Mouse (Mus musculus): ENCODE data around the gene Rubcn.
"Not testable (repeated sequence)": the region's sequence is repeated elsewhere in the genome, so short reads cannot be mapped to it uniquely, and the experiment has no call there.

The Rubcn gene

DNA sequence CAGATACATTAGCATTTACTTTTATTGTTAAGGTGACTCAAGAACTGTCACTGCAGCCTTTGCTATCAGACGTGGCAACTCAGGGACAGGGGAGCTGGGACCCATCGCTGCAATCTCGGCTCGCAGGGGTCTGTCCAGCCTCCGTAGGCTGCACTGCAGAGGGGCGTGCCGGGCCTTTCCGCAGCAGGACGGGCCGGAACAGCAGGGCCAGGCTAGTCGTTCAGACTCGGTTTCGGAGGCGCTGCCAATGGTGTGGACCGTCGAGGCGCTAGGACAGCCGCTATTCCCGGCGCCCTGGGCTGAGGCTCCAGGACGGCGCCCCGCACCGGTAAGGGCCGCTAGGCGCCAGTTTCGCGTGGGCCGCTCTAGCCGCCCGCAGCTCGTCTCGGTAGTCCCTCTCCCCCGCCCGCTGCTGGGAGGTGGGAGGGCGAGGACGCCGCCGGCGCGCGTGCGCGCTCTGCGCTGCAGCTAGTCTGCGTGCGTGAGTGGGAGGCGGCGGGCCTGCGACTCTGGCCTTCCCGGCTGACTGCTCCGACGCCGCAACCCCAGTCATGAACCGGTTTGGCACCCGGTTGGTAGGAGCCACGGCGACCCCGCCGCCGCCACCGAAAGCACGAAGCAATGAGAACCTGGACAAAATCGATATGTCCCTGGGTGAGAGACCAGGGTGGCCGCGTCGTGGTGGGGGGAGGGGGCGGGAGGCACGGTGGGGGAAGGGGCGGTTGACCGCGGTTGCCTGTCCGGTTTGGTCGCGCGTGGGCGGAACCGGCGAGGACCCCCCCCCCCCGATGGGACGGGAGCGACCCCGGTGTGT, at the start of gene Rubcn, which contains the start of gene Fyttd1:
Gene Rubcn, minus strand, starts transcription at position 424 of the 814 bp plus-strand sequence.
Gene Fyttd1, plus strand, starts transcription at position 158 of the 814 bp plus-strand sequence.
- peak; percentile 96 for DNase-seq (ENCODE audit: low spot score)

DNA sequence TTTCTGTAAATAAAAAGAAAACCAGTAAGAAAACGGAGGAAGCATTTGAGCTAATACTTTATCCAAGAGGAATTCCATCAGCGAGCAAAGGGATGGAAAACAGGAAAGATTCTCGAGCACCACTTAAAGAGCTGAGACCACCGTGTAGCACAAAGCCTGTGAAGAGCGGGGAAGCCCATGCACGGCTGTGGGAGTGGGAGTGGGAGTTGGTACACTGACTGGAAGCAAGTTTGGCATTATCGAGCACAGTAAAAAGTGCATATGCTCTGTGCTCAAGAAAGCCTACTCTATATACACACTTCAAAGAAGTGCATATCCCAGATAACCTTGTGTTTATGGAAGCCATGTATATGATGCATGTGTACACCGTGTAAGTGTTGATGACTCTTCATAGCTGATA, 49.5 kb upstream of the Rubcn start:
- no peak for DNase-seq (ENCODE audit: low spot score)

DNA sequence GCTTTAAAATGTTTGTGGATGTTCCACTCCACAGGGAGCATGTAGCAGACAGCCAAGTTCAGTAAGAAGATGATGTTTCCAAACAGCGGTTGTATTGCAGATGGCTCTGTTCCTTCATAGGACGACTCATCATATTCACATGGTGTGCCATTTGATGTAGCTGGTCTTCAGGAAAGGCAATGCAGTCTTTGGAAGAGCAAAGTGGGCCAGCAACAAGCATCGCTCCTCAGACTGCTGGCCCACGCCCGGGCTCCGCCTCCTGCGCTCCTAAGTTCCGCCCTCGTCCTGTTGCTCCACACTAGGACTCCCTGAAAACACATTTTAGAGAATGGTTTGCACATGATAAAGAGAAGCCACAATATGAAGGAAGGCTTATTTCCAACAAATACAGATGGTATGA, 49.1 kb upstream of the Rubcn start:
- not testable (repeated sequence) for DNase-seq (ENCODE audit: low spot score)

DNA sequence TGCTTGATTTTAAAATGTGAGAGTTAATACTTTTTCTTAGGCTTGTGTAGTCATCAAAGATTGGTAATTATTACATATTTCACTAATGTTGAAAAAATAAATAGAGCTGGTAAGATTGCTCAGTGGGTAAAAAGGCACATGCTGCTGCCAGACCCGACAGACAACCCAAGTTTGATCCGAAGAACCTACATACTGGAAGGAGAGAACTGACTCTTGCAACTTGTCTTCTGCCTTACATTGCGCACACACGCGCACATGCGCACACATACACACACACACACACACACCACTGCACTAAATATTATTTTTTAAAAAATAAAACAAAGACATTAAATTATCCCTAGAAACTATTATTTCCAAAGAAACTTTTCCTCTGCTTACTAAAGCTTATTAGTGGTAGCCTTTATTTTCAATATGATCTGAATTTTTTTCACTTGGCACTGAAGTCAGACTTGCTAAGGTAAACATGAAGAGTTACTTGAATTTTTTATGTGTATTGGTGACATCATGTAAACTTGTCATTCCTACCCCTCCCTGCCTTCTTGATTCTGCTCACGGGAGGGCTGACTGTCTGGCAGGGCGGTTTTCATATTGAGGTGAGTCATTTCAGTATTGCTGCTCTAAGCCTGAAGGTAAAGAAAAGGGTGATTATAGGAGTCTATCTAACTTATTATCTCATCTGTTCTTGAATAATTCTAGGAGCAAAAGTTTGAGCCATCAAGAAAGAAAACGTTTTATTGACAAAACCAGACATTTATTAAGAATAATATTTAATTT, 37.9 kb upstream of the Rubcn start:
- no peak for DNase-seq (ENCODE audit: low spot score)

DNA sequence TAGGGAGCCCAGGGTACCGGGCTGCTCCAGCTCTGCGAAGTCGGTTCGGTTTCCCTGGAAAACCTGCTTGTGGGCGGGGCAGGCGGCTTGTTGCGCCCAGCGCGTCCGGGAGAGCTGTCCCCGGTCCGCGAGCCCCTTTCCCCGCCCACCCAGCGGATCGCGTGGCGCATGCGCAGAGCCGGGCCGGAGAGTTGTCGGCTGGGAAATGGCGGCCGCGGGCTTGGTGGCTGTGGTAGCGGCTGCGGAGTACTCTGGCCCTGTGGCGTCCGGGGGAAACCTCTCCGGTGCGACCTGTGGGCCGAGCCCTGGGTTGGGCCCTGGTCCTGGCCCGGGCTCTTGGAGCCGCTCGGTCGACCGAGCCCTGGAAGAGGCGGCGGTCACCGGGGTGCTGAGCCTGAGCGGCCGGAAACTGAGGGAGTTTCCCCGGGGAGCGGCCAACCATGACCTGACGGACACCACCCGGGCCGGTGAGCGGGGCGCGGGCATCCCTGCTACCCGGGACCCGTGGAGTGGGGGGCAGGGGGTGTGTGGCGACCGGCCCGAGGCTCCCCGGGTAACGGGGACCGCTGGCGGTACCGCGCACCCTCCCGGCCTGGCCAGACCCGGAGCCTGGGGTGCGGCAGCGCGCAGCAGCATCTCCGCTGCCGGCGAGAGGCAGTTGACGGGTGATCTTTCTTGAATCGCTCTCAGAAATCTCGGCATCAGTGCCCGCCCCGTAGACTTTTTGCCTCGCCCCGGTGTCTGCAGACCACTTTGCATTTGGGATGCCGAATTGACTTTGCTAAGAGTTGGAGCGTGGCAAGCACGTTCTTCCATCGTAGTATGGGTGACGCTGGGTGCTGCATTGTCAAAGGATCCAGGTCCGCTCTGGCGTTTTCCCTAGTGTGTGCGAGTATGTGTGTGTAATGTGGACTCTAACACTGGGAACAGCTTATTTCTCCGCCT, 36.6 kb upstream of the Rubcn start, which contains the start of gene Lrch3:
Gene Lrch3, plus strand, starts transcription at position 164 of the 945 bp plus-strand sequence.
- peak; percentile 96 for DNase-seq (ENCODE audit: low spot score)

DNA sequence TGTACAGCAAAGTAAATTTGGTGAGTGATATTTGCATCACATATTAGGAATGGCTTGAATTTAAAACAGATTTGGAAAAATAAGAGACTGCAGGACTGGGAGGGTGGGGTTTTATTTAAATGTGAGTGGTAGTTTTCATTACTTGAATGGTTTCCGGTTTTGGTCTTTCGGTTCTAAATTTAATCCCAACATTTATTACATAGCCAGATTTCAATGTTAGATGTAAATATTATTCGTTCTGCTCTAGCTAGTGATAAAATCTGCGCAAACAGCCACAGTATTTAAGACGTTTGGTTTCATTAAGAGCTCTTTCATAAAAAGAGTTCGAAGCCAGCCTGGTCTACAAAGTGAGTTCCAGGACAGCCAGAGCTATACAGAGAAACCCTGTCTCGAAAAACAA, 35.6 kb upstream of the Rubcn start:
- DNase-seq (ENCODE audit: low spot score): no peak

DNA sequence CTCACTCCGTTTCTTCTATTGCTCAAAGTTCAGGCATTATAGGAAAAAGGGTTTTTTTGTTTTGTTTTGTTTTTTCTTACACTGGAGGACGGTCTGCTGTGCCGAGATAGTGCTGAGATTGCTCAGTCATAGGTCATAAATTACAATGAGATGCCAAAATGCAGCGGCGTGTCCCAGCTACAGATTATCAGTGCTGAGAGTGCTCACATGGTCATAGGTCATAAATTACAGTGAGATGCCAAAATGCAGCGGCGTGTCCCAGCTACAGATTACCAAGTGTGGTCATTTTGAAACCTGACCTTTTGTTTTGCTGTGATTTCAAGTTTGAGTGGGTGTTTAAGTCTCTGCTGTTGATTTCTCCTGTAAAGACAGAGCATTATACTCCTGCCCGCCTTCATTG, 29.2 kb upstream of the Rubcn start:
- DNase-seq (ENCODE audit: low spot score): peak; percentile 16

DNA sequence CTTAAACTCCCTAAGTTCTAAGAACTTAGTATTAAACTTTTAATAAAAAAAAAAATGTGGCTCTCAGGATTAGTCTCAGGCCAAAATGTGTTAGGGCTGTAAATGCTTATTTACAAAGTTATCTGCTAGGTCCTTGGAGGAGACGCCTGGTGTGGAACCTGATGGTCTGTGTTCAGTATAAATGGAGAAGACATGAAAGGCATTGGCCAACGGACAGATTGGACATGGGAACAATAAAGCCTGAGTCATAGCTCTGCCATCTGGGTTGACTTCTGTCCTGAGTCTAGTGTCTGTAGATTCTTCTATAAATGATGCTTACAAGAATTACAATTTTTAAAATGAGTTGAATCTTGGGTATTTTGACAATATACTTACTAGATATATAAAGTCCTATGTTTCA, 28.6 kb upstream of the Rubcn start:
- DNase-seq (ENCODE audit: low spot score): no peak

DNA sequence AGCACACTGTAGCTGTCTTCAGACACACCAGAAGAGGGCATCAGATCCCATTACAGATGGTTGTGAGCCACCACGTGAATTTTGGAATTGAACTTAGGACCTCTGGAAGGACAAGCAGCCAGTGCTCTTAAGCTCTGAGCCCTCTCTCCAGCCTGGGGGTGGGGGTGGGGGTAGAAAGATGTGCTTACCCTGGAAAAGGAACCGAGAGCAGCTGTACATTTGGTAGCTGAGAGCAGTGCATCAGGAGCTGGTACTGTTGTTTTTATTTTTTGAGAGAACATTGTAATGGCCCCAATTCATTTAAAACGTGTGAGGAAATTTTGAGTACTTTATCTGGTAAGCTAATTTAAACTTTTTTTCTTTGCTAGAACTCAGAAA, 24.5 kb upstream of the Rubcn start:
- no peak for DNase-seq (ENCODE audit: low spot score)

DNA sequence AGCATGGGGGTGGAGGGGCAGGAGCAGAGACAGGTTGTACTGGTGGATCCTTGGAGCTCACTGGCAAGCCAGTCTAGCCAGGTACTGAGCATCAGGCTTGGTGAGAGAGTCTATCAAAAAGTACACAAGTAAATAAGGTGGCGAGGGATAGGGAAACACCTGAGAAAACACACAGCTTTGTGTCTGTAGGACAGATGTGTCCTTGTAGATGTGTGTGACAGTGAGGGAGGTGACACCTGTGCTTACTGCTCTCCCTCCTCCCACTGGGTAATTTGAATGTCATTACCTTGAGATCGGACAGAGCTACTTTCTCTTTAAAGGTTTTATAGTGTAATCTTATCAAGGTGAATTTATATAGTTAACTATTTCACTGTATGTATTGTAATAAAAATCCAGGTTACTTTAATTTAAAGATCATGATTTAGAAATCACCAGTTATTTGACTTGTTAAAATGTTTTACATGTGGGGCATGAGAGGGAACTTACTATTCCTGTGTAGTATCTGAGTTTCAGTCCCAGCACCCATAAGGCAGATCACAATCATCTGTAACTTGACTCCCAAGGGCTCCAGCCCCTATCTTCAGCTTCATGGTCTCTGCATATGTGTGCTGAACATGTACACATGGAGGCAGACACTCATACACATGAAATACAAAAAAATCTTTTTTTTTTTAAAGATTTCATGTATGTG, 23.9 kb upstream of the Rubcn start:
- DNase-seq (ENCODE audit: low spot score): no peak

DNA sequence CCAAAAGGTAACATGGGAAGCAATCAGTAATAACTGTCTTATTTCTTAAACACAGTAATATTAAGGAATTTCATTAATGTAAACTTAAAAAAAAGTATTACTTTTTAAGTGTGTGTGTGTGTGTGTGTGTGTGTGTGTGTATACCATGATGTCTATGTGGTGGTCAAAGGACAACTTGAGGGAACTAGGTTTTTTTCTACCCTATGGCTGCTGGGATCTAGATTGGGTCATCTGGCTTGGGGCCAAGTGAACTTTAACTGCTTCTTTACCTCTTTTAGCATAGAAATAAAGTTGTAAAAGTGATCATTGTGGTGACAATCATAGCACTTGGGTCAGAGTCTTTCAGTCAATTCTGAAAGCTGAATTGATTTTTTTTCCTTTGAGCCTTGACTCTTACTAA, 18.6 kb upstream of the Rubcn start:
- DNase-seq (ENCODE audit: low spot score): no peak

DNA sequence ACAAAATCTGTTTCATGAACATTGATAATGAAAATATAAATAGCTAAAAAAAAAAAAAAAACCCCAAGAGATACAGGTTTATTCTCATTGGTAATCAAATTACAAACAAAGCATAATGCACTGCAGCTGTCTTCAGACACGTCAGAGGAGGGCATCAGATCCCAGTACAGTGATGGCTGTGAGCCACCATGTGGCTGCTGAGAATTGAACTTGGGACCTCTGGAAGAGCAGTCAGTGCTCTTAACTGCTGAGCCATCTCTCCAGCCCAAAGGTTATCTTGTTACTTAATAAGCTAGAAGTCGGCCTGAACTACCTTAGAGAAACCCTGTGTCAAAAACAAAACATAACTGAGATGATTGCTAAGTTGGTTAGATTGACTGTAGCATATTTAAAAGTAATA, 12.3 kb upstream of the Rubcn start:
- DNase-seq (ENCODE audit: low spot score): no peak

DNA sequence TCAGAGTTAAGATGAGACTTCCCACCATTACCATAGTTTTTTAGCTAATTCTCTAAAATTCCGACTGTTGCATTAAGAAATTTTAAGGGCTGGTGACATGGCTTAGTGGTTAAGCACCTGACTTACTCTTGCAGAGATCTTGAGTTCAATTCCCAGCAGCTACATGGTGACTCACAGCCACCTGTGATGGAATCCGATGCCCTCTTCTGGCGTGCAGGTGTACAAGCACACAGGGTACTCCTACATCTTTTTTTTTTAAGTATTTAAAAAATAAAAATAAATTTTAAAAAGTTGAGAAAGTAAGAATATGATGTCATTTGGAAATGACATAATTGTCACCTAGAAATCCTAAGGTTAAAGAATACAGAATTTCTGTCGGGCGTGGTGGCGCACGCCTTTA, 10.4 kb upstream of the Rubcn start:
- no peak for DNase-seq (ENCODE audit: low spot score)

DNA sequence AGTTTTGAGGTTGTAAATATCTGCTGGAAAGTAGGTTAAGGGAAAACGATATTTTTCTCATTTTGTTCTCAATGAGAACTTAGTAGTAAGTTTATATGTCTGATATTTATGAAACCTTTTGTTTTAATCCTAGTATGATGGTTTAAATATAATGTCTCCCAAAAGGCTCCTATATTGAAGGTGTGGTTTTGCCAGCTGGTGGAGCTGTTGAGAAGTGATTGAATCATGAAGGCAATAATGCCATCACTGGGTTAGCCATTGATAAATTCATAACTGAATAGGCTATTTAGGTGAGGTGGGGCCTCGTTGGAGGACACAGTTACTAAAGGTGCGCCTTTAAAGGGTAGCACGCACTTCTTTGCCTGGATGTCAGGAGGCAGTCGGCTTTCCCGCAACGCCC, 4.0 kb upstream of the Rubcn start:
- no peak for DNase-seq (ENCODE audit: low spot score)

DNA sequence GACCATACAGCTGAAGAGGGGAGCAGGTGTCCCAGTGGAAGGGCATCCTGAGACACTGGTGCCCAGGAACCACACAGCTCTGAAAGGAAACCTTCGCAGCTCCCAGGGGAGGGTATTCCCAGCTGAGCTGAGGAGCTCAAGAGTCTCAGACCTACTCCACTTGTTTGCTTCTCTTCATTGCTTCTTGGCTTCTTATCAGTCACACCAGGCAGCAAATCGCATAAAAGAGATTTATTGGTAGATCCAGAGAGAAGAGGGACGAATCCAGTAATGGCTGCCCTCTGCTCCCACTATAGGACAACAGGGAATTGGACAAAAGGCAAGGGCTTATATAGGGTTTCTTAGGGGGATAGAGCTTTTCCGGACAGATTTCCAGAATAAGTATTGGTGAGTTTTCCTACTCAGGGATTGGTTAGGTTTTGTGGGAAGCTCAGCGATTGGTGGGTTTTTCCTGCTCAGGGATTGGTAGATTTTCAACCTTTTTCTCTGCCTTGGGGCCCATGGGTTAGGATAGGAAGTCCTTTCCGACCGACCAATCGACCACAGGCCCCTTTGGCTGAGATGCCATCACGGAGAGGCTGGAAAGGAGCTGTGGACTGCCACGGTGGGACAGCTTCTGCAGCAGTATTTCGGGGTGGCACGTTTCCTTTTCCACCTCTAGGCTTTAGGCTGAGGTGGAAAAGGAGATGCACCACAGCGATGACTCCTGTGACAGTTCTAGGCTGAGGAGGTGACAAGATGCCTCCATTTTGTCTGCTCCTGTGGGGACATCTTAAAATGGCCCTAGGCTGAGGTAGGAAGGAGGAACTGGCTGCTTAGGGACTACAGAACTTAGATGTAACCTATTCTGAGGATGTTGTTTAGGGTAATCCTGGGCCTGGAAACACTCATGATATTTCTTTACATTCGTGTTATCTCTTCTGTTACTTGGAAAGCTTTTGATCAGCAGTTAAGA, 1.7 kb upstream of the Rubcn start:
- DNase-seq (ENCODE audit: low spot score): no peak

DNA sequence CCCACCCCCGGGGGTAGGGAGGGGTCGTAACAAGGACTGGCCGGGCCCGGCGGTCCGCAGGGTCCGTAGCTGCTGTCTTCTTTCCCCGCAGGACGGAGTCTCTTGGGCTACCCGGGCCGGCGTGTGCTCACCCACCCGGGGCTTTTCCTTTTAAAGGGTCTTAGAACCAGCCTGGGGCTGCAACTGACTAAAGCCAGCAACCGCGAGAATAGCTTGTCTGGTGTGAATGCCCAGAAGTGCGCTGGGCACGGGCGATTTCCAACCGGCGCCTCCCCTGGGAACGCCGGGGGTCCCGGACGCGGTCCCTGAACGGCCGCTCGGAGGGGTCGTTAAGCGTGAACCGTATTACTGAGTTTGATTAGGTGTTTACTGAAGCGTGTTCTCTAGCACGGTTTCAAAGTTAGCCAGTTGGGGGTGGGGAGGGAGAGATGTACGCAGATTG, 612 bp upstream of the Rubcn start:
- no peak for DNase-seq (ENCODE audit: low spot score)

DNA sequence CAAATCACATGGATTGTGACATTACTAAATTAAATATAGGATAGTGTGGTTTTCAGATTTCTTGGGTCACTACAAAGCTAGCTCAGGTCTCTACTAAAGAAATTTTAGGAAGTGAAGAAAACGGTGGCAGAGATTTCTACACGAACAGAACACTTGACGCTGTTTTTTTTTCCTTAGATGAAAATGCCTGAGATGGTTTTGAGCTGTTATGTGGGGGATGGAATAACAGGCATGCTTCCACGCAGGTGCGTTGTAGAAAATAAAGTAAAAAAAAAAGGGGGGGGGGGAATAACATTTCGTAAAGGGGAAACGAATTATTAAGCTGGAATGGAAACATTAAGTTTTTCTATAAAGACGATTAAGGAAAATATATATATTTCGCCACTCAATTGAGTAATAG, 735 bp downstream of the Rubcn start:
- DNase-seq (ENCODE audit: low spot score): no peak

DNA sequence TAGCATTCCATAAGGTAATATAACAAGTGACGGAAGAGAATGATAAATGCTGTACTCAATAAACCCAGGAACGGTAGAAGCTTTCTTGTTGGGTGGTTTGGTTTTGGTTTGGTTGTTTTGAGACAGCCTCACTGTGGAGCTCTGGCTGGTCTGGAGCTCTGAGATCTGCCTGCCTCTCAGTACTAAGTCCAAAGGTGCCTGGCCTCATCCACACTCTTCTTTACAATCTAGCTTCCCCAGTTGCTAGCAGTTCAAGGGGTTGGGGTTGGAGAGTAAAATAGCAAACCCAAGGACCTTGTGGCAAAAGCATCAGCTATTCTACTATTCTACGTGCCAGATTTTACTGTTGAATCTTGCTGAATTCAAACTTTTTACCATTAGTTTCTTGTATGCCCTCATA, 1.7 kb downstream of the Rubcn start:
- DNase-seq (ENCODE audit: low spot score): no peak

DNA sequence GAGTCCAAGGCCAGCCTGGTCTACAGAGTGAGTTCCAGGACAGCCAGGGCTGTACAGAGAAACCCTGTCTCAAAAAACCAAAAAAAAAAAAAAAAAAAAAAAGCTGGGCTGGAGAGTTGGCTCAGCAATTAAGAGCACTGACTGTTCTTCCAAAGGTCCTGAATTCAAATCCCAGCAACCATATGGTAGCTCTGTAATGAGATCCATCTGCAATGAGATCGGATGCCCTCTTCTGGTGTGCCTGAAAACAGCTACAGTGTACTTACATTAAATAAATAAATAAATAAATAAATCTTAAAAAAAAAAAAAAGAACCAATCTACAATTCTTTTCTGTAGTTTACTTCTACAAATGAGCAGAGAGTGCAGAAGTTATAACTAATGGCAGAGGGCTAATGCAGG, 2.3 kb downstream of the Rubcn start:
- DNase-seq (ENCODE audit: low spot score): not testable (repeated sequence)

DNA sequence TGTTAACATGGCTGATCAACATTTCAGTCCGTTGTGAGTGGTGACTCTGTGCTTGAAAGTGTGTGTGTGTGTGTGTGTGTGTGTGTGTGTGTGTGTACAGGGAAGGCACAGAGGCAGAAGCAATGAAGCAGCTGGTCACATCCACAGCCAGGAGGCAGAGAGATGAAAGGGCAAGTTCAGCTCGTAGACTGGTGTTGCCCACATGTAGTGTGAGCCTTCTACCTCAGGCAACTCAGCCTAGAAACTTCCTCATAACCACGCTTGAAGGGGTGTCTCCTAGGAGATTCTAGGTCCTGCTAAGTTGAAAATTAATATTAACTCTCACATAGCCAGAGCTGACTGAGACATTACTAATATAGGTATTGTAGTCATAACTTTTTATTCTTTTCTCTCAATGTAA, 4.2 kb downstream of the Rubcn start:
- DNase-seq (ENCODE audit: low spot score): no peak

Measured in urinary bladder, postnatal 14 days (tissue).